Mouse (Mus musculus) colon, adult 2 months (tissue): ENCODE data around the gene Siah2. TPM values are rescaled to one million over a fixed set of nuclear protein-coding genes. Genes with fewer than 3 reads are reported as not detected.

ENCODE experiments used
- polyA plus RNA-seq: library from polyadenylated mRNA; depleted of rRNA; stranded (reverse); fragments of >200 nt; gene quantifications from 2 replicates; pipeline ENCODE4 v1.2.3, GENCODE M21; 2012; rRNA removed

The Siah2 gene
- 23.8 and 24.3 TPM in 2 replicates for polyA plus RNA-seq

DNA sequence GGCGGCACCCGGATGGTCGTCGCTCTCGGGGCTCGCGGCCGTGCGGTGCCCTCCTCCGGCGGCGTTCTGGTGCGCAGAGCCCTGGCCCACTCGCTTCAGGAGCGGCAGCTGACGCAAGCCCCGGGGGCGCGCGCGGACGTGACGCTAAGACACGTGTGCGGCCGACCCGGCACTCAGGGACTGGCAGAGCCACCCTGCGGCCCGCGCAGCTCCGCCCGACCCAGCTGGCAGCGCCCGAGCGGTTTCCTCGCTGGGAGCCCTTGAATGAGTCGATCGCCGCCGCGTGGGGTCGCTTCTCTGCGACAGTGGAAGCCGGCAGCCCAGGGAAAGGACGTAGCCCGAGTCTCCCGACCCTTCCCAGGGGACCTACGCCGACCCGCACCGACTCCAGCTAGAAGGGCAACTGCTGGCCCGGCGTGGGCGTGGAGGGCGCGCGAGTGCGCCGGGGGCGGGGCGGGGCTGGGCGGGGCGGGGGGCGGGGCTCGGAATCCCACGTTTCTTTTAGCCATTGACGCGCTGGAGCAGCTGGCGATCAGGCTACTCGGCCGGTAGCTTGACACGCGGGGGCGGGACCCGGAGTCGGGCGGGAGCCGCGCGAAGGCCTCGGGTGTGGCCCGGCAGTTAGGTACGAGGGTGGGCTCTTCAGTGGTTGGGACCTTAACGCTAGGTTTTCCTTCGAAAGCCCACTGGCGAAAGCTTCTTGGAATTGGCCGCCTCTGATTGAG is at the start of gene Siah2:
Gene Siah2, minus strand, starts transcription at position 404 of the 725 bp plus-strand sequence.

GRCm38 (mm10) chr3:58636406-58637295 is 55.5 kb downstream of the Siah2 start, which contains the start of gene Erich6:
TSS of gene Erich6 (minus strand) at chr3:58637207.

Other genes starting within 250 kb of the Siah2 start
- 2.7 and 4.1 TPM in 2 replicates for gene Eif2a, start 166.6 kb downstream of the Siah2 start, polyA plus RNA-seq
- 56.7 and 65.0 TPM in 2 replicates for gene Serp1, start 166.5 kb downstream of the Siah2 start, polyA plus RNA-seq
- gene Selenot, start 115.8 kb downstream of the Siah2 start, polyA plus RNA-seq, result 21.6 and 24.6 TPM in 2 replicates
- gene Erich6, start 55.2 kb downstream of the Siah2 start, polyA plus RNA-seq, result not detected in 2 replicates
- gene Mindy4b-ps, start 129.9 kb upstream of the Siah2 start, polyA plus RNA-seq, result not detected in 2 replicates
- gene Clrn1, start 192.9 kb upstream of the Siah2 start, polyA plus RNA-seq, result not detected in 2 replicates